Mouse (Mus musculus) frontal cortex, postnatal 25 days (tissue): ENCODE data around the gene Hcrt.

ENCODE experiments used
- DNase-seq, 2 experiments: peaks; one replicate each; pipeline ENCODE4 v3.0.0; 2022; ENCODE audit warnings: low spot score in 2 of 2

The Hcrt gene

DNA sequence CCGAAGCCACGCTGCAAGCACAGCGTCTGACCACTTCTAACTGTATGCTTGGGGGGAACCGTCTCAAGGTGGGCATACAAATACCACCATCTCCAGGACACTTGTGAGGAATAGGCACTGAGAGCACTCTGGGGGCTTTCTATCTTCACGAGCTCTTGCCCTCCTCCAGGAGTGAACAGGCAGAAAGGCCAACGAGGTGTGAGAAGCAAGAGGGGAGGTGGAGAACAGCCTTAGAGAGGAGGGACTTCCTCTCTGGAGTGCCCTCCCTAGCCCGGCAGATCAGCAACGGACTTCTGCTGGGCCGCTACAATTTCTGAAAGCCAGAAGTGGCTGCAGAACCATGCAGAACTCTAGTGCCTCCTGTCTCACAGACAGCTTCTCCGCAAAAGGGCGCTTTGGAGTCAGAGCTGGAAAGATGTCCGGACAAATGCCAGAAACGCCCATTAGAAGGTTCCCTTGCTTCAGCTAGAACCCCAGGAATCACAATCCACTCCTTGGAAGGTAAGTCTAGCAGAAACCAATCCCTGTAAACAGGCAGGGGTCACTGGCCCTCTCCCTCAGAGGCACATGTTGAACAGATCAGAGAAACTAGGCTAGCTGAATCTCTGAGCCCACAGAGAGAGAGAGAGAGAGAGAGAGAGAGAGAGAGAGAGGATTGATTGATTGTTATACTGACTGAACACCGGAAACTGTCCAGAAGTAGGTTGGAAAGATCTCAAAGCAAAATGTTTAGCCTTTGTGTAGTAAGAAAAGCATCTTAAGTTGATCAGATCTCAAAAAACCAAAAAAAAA lies 26.6 kb downstream of the Hcrt start:
- no peak for DNase-seq

DNA sequence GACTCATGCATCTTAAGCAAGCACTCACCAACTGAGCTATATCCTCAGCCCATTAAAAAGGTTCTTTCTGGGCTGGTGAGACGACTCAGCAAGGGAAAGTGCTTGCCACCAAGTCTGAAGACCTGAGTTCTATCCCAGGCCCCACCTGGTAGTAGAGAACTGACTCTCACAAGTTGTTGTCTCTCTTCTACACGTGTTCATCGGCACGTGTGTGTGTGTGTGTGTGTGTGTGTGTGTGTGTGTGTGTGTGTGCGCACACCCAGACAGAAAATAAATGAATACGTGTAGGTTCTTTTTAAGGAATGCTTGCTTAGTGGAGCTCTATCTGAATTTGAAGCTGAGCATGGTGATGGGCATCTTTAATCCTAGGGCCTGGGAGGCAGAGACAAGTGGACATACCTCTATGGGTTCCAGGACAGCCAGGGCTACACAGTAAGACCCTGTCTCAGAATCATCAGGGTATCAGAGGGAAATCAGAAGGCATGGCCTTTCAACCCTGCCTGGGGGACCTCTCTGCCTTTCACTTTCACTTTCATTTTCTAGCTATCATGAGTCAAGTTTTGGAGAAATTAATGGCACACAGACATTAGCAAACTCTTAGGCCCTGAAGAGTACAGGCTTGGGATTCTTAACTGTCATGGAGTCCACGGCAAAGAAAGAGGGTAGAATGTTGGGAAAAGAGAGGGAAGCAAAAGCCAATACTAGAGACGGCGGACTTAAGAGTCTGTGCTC lies 27.4 kb downstream of the Hcrt start:
- no peak for DNase-seq

DNA sequence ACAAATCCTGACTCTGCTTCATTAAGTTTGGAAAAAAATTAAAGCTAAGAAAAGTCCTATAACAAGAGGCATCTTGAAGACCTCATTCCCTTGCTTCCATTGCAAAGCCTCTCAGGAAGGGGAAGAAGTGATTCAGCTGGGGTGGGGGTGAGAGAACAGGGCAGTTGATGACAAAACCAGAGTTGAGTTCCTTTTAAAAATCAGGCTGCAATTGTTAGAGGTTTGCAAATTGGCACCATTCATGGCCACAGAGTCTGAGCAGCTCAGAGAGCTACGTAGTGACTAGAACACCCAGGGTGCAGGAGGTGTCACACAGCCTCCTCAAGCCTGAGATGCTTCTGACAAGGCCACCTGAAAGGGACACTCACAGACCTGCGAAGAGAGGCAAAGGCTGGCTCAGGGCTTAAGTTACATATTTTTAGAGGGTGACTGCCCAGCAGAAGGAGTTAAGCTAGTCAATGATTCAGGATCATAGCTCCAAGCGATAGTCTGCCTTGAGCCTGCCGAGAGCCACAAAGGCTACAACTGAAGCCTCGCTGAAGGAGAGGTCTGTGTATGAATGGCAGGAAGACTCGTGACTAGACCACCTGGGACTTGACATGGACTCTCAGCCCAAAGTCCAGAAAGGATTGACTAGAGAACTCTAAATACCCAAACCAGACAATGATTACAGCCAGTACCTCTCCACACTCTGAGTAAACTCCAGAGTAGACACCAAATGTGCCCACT lies 32.1 kb downstream of the Hcrt start:
- DNase-seq: no peak

DNA sequence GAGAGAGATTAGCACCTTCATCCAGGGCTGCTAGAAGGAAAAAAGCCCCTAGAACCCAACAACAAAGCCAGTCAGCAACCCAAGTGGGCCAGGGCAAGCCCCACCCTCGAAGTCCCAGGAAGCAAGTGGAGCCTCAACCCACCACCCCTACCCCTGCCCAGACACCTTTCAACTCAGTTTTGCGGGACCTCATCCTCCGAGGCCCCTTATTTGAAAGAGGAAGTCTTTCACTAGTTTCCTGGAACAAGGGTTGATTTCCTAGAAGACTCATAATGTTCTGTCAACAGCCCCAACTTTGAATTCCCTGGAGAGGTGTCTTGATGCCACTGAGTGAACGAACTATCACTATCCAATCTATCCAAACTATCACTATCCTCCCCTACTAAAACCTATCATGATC lies 32.8 kb downstream of the Hcrt start:
- no peak for DNase-seq

DNA sequence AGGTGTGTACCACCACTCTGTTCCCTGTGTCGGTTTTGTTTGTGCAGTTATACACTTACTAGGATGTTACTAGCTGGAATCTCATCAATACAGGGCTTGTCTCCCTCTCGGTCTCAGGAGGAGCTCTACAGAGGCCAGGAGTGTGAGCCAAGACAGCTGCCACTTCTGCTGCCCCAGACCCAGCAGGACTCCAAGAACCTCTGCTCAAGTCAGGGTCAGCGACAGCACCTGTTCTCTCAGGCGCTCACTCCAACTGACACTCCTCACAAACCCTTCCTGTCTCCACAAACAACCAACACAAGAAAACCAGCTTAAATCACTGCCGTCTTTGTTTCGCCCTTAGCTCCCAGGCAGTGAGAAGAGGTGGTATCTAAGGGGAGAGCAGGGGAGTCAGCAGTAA lies 34.1 kb downstream of the Hcrt start:
- no peak for DNase-seq

DNA sequence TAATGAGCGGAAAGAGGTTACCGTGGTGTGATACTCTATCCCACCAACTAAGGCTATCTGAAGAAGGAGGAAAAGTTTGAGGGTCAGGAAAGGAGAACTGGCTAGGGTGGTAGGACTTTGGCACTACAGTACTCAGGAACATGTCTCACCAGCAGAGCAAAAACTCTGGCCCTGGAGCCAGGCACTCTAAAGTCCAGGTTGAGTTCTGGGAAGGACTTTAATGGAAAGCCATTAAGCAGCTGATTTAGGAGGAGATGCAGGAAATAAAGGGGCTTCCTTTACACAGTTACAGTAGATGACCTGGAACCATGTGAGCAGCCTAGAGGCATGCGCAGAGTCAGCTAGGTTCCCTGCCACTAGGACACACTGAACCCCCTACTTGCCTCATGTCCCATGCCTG lies 35.5 kb downstream of the Hcrt start:
- no peak for DNase-seq

DNA sequence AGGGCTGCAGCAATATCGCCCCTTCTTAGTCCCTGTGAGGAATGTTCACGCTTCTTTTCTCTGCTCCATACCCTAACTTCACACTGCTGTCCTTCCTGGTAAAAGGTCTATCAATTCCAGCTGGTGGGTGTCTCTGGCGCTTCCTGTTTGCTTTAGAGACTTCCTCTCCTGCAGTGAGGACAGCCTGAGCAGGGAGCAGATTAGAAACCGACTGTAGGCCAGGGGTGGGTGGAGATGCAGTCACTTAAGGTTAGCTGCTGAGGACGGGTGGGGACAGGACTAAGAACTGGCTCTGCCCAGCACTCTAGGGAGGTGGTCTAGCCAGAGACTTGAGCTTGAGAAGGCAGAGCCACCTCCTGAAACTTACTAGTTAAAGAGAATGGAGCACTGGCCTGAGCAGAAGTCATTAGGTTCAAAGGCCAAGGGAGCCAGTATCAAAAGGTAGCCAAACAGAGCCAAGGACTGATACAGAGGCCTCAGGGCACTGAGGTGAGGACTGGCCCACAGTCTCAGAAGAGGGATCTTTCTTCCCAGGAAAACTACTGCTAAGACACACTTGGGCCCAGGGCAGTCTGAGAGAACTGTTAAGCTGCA lies 37.7 kb downstream of the Hcrt start:
- DNase-seq: no peak

DNA sequence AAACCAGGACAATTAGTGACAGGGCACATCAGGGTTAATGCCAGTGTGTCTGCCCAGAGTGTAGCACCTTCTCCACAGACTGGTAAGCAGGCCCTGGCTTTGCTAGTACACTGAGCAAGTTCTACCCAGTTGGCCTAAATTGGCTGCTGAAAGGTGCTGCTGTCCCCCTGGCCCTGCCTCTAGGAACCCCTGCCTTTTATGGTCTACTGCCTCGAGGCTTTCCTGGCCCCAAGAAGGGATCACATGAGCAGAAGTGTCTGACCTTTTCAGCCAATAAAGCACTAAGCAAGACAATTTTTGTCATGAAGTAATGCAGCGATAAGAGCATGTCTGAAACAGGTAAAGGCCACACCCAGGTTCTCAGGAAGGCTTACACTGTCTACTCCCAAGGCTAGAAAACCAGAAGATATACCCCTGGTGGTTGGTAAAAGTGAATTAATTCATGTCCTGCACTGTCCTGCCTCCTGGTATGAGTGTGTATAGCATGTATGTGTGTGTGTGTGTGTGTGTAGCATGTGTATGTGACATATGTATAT lies 40.2 kb downstream of the Hcrt start:
- no peak for DNase-seq

DNA sequence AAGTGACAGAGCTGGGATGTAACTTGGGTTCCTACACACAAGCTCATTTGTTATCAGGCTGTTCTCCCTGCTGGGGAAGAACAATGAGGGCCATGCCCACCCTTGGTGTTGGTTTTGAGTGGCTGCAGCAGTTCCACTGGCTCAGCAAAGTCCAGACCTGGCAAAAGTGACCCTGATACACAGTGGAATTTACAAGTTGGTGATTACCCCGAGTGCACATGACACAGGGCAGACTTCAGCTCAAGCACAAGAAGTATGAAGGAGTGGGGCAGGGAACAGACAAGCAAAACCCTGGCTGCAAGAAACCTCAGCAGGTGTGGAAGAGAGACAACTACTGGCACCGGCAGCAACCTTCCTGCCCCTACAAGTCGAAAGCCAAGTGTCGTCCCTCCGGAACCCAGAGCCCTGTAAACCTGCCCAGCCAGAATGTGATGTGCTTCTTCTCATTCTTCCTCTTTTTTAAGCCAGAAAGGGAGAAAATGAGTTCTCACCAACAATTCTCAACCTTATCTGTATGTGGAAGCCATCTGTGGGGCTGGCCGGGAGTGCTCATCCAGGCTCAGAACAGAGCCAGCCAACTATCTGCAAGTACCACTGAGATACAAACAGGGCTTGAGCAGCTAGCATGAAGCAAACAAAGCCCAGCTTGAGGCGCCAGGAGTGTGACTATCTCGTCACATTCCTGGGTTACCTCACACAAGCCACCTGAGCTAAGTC lies 40.8 kb downstream of the Hcrt start:
- DNase-seq: no peak

DNA sequence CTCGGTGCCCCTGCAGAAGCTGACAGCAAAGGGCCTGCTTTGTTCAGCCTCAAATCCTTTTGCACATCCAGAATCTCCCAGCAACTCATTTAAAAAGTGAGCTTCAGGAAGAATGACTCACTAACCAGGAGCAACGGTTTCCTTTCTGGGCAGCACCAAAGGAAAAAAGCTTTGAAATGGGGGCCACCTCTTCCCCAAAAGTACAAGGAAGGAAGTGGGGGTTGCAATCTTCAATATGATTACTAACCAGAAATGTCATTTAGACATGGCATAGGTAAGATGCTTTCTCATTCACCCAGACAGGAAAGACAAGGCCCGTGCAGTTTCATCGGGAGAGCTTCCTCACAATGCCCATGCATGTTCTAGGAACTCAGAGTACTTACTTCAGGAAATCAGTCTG lies 41.5 kb downstream of the Hcrt start:
- DNase-seq: no peak

DNA sequence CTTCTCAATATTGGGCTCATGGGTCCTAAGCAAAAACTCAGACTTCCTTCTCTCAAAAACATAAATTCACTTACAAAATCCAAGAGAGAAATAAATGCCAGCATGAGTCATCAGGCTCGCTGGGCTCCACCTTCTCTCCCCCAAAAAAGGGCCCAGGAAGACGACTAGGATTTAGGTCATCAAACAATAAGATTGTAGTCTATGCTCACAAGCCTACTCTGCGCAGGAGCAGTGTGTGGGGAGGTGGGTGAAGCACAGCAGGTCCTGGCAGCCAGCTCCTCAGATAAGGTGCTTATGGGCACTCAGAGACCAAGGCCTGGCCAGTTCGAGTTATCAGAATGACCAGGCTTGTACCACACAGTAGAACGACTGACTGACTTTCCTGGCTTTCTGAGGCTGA lies 42.4 kb downstream of the Hcrt start:
- no peak for DNase-seq

DNA sequence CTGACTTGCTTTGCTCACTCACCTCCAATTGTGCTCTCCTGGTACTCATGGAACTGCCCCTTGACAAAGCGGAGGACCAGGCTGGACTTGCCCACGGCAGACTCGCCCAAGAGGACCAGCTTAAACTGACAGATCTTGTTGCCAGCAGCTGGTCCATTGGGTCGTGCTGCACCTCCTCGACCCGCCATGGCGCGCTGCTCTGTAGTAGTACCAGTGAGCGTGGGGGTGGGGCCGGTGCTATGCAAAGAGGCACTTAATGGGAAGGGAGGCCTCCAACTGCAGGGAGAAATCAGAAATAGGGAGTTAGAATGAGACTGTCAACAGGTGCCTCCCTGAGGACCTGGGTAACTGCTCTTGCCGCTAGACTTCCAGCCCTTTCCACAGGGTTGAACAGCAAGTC lies 42.8 kb downstream of the Hcrt start:
- no peak for DNase-seq

DNA sequence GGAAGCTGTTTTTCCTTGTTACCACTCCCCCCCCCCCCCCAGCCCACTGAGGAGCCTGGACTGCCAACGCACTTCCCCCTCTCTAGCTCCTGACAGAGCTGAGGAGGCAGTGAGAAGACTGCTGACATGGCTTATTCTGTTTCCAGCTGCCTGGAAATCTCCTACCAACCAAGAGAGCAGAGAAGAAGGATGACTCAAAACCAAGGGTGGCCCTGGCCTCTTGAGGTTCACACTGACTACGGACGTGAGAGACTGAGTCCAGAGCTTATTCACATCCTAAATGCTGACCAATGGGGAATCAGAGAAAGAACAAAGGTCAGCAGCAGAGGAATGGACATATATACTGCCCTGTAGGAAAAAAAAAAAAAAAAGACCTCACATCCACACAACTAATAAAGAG lies 43.4 kb downstream of the Hcrt start:
- no peak for DNase-seq

DNA sequence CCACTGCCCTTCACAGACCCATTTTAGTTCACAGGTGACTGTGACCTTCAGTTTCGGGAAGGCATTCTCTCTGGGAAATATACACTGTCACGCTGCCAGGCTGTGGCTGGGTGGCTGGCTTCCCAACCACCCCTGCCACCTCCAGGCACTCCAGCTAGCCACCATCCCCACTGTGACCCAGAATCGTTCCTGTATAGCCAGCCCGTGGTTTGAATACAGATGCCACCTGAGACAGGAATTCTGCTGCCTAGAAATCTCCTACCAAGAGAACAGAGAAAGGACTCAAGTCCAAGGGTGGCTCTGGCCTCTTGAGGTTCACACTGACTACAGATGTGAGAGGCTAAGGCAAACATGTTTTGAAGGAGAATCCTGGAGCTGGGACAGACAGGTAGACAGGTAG lies 43.9 kb downstream of the Hcrt start:
- no peak for DNase-seq

DNA sequence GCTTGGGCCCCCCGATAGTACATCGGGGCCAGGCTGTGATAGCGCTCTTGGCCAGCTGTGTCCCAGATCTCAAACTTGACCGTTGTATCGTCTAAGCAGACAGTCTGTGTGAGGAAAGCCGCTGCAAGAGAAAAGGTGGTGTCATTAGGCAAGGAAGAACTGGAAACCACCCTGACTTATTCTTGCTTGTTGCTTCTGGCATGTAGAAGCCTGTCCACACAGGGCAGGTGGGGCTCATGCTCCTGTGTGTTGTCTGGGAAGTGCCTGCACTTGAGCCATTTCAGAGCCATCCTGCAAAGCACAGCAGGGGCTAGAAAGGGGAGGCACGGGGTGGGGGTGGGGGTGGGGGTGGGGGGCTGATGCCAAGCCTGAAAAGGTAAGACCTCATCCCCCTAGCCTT lies 44.3 kb downstream of the Hcrt start:
- DNase-seq: no peak

DNA sequence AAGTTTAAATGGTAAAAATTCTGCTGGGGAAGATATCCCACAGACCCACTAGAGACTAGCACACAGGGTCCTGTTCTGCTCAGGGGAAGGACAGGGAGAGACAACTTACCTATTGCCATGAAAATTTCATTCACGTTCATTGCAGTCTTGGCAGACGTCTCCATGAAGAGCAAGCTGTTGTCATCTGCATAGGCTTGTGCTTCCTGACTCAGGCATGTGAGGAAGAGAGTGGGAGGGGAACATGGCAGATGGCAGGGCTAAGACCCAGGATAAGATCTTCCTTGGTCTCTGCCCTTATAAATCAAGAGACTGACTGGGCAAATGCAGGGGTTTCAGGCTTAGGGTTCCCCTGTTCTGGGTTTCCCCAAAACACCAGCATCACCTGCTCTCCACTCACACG lies 46.1 kb downstream of the Hcrt start:
- no peak for DNase-seq

DNA sequence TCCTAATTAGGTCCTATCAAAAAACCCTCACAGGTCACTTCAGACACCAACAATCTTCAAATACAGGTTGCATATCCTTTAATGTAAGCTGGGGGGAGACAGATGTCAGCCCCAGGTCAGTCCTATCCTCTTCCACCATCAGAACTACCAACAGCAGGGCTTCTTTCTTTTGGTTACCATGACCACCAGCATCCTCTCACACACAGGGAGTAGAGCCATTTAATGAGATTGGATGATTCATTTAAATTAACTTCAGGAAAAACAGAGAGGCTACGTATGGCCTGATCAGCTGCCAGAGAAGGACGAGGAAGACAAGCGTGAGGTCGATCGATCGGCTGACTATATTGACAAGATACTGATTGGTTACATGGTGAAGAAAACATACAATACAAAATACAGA lies 47.8 kb downstream of the Hcrt start:
- no peak for DNase-seq

DNA sequence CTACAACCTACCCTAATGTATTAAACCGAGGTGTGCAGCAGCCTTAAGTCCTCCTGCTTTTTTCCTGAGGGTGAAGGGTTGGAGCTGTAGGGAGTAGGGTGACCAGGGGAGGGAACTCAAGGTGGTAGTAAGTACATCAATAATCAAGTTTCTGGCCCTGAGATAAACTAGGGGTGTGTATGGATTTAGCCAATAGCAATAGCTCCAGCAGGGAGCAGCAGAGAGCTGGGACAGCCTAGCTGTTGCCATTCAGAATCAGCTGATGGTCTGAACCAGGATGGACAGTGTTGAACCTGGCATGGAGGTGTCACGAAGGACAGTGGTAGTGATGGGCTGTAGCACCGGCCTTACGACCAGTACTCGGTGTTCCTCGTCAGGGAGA lies 48.2 kb downstream of the Hcrt start:
- DNase-seq: peak; percentile 75 to 76

DNA sequence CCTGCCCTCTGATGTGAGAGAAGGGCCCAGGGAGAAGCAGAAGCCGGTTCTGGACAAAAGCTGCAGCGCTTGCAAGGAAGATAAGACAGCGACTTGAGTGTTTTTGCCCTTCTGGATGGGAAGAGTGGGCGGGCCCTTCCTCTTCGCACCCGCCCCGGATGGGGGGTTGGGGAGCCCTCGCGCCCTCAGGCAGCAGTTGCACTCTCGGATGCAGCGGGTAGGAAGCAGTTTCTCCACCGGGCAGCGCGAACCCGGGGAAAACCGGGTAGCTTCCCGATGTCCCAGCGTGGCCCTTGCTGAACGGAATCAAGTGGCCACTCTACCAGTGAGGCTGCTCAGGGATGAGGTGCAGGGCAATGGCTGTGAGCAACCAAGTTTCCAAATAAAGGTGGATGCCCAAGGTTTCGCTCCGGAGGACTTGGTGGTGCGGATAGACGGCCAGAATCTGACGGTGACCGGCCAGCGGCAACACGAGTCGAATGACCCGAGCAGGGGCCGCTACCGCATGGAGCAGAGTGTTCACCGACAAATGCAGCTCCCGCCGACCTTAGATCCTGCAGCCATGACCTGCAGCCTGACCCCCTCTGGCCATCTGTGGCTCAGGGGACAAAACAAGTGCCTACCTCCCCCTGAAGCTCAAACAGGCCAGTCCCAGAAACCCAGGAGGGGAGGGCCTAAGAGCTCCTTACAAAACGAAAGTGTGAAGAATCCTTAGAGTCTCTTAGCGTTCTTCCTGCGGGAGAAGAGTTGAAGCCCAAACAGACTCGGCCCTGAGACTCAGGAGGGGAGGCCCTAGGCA lies 48.8 kb downstream of the Hcrt start, which contains the start of gene Hspb9:
TSS of gene Hspb9 (plus strand) at position 116 of the 799 bp plus-strand sequence.
- no peak for DNase-seq

DNA sequence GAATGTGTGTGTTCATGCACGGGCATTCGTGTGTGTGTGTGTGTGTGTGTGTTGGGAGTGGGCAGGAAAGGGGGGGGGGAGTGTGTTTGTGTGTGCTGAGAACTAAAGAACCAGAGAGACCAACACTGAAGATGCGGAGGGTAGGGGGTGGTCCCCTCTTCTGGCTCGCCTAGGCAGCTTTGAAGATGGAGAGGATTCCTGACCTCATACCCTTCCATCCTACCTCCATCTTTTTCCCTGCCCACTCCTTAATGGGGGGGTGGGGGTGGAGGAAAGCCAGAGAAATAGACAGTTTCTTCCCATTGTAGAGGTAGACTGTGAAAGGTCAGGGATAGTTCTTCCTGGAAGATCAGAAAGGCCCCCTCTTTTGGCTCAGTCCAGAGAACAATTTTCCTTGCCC lies 49.6 kb downstream of the Hcrt start:
- DNase-seq: no peak
